Mouse (Mus musculus): ENCODE data around the gene Fam117a. TPM values are rescaled to one million over a fixed set of nuclear protein-coding genes. Genes with fewer than 3 reads are reported as not detected.

The Fam117a gene
- 5.3 and 6.1 TPM in 2 replicates for total RNA-seq (2014; rRNA removed)
- 1.1 and 1.6 TPM in 2 replicates for polyA plus RNA-seq (2015; fragmentation: Nextera tagmentation; extraction: Ambion mirVana)

DNA sequence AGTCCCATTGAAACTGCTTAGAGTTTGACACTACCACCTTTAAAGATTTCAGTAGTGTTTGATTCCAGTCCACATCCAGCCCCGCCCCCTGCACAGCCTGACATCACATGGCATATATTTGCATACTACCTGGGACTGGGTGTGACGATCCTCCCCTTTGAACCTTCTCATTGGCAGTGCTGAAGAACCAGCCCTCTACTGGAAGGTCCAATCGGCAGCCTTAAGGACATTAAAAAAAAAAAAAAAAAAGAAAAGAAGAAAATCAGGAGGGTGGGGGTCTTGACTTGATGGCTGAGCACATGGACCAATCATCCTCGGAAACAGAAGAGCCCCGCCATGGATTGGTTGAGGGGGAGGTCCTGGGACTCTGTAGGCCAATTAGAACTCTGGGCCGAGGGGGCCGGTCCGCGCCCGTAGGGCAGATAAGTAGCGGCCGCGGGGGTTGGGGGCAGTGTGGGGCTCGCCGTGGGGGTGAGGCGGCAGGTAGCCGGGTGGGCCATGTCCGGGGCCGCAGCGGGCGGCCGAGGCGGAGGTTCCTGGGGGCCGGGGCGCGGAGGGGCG is at the start of gene Fam117a:
Gene Fam117a, plus strand, starts transcription at position 451 of the 561 bp plus-strand sequence.
- H3K4me1 ChIP-seq (ENCODE audit: insufficient read depth, low read length): no peaks in the 10 kb centered on the region

GRCm38 (mm10) chr11:95291998-95292397 is 44.8 kb upstream of the Fam117a start:
- TF ChIP-seq CTCF (IDR thresholded peaks at IDR 0.05): no peak
- peaks cover 47% of the 10 kb centered on the region for H3K36me3 ChIP-seq (ENCODE audit: insufficient read depth, low read length)
- no peaks in the 10 kb centered on the region for H3K4me1 ChIP-seq (ENCODE audit: insufficient read depth, low read length)
- H3K9ac ChIP-seq (replicated peaks; ENCODE audit: low read length, poor library complexity, severe bottlenecking): no peak overlapping the region
- DNase-seq (ENCODE audit: low spot score) (no peak), ATAC-seq (ENCODE audit: low FRiP score) (no peak)
- no peak overlapping the region for H3K4me2 ChIP-seq (ENCODE audit: low read depth, low read length, poor library complexity, severe bottlenecking)
- no peak overlapping the region for H3K4me3 ChIP-seq (ENCODE audit: low read depth, low read length)
- H3K27ac ChIP-seq (ENCODE audit: low read depth, low read length): no peak overlapping the region
- no peaks in the 10 kb centered on the region for H3K27me3 ChIP-seq (ENCODE audit: insufficient read depth, low read length)
- no peaks in the 10 kb centered on the region for H3K9me3 ChIP-seq (ENCODE audit: low read length)
- 85% methylated on average over 4 of the region's 4 CpGs for WGBS

More for the DNA sequence above, at the start of gene Fam117a:
- DNase-seq (ENCODE audit: low spot score) (peak; percentile 96), ATAC-seq (ENCODE audit: low FRiP score) (peak; percentile 98)
- H3K9me3 ChIP-seq (ENCODE audit: low read length): no peaks in the 10 kb centered on the region
- peak within 1 kb of the TSS; percentile 85 for H3K4me3 ChIP-seq (ENCODE audit: low read depth, low read length)
- 0 out of 2 replicates have a peak, but pooled peaks cover 8% of the 10 kb centered on the region for H3K27me3 ChIP-seq (ENCODE audit: insufficient read depth, low read length)
- TF ChIP-seq CTCF (IDR thresholded peaks at IDR 0.05): peak; percentile 47
- peak within 1 kb of the TSS; percentile 50 for H3K9ac ChIP-seq (replicated peaks; ENCODE audit: low read length, poor library complexity, severe bottlenecking)
- no peaks in the 10 kb centered on the region for H3K36me3 ChIP-seq (ENCODE audit: insufficient read depth, low read length)
- WGBS: under 1% methylated on average over 19 of the region's 27 CpGs
- H3K27ac ChIP-seq (ENCODE audit: low read depth, low read length): no peak within 1 kb of the TSS
- peak within 1 kb of the TSS; percentile 99 for H3K4me2 ChIP-seq (ENCODE audit: low read depth, low read length, poor library complexity, severe bottlenecking)

- DNase-seq (ENCODE audit: low spot score) (no peak), ATAC-seq (ENCODE audit: low FRiP score) (no peak)
- no peak overlapping the region for H3K4me2 ChIP-seq (ENCODE audit: low read depth, low read length, poor library complexity, severe bottlenecking)
- no peaks in the 10 kb centered on the region for H3K9me3 ChIP-seq (ENCODE audit: low read length)
- no peak overlapping the region for H3K4me3 ChIP-seq (ENCODE audit: low read depth, low read length)
- no peak overlapping the region for H3K27ac ChIP-seq (ENCODE audit: low read depth, low read length)
- no peaks in the 10 kb centered on the region for H3K27me3 ChIP-seq (ENCODE audit: insufficient read depth, low read length)
- no peak for TF ChIP-seq CTCF (IDR thresholded peaks at IDR 0.05)
- H3K4me1 ChIP-seq (ENCODE audit: insufficient read depth, low read length): no peaks in the 10 kb centered on the region
- 89% methylated on average over 8 of the region's 8 CpGs for WGBS
- H3K9ac ChIP-seq (replicated peaks; ENCODE audit: low read length, poor library complexity, severe bottlenecking): no peak overlapping the region
- H3K36me3 ChIP-seq (ENCODE audit: insufficient read depth, low read length): peaks cover 42% of the 10 kb centered on the region
Observed at GRCm38 (mm10) chr11:95293017-95293624, 43.7 kb upstream of the Fam117a start.

DNA sequence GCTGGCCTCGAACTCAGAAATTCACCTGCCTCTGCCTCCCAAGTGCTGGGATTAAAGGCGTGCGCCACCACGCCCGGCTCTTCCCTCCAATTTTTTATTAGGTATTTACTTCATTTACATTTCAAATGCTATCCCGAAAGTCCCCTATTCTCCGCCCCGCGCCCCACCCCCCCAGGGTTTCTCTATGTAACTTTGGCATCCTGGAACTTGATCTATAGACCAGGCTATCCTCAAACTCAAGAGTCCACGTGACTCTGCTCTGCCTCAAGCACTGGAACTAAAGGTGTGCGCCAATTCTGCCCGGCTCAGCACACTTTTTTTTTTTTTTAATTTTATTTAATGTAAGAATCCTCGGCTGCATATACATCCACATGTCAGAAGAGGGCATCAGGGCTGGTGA is 41.1 kb upstream of the Fam117a start:
- H3K9me3 ChIP-seq (ENCODE audit: low read length): no peaks in the 10 kb centered on the region
- H3K9ac ChIP-seq (replicated peaks; ENCODE audit: low read length, poor library complexity, severe bottlenecking): no peak overlapping the region
- TF ChIP-seq CTCF (IDR thresholded peaks at IDR 0.05): no peak
- ATAC-seq (ENCODE audit: low FRiP score) (no peak), DNase-seq (ENCODE audit: low spot score) (no peak)
- no peak overlapping the region for H3K4me3 ChIP-seq (ENCODE audit: low read depth, low read length)
- peaks cover 45% of the 10 kb centered on the region for H3K36me3 ChIP-seq (ENCODE audit: insufficient read depth, low read length)
- no peak overlapping the region for H3K4me2 ChIP-seq (ENCODE audit: low read depth, low read length, poor library complexity, severe bottlenecking)
- 93% methylated on average over 13 of the region's 13 CpGs for WGBS
- H3K27me3 ChIP-seq (ENCODE audit: insufficient read depth, low read length): no peaks in the 10 kb centered on the region
- H3K4me1 ChIP-seq (ENCODE audit: insufficient read depth, low read length): no peaks in the 10 kb centered on the region
- H3K27ac ChIP-seq (ENCODE audit: low read depth, low read length): no peak overlapping the region

GRCm38 (mm10) chr11:95298146-95298545 is 38.7 kb upstream of the Fam117a start:
- peak; percentile 82 for TF ChIP-seq CTCF (IDR thresholded peaks at IDR 0.05)
- H3K9me3 ChIP-seq (ENCODE audit: low read length): no peaks in the 10 kb centered on the region
- 10% methylated on average over 2 of the region's 2 CpGs for WGBS
- no peak overlapping the region for H3K27ac ChIP-seq (ENCODE audit: low read depth, low read length)
- H3K36me3 ChIP-seq (ENCODE audit: insufficient read depth, low read length): peaks cover 45% of the 10 kb centered on the region
- H3K4me1 ChIP-seq (ENCODE audit: insufficient read depth, low read length): no peaks in the 10 kb centered on the region
- no peaks in the 10 kb centered on the region for H3K27me3 ChIP-seq (ENCODE audit: insufficient read depth, low read length)
- no peak overlapping the region for H3K9ac ChIP-seq (replicated peaks; ENCODE audit: low read length, poor library complexity, severe bottlenecking)
- ATAC-seq (ENCODE audit: low FRiP score) (no peak), DNase-seq (ENCODE audit: low spot score) (peak; percentile 19)
- H3K4me2 ChIP-seq (ENCODE audit: low read depth, low read length, poor library complexity, severe bottlenecking): no peak overlapping the region
- H3K4me3 ChIP-seq (ENCODE audit: low read depth, low read length): no peak overlapping the region

DNA sequence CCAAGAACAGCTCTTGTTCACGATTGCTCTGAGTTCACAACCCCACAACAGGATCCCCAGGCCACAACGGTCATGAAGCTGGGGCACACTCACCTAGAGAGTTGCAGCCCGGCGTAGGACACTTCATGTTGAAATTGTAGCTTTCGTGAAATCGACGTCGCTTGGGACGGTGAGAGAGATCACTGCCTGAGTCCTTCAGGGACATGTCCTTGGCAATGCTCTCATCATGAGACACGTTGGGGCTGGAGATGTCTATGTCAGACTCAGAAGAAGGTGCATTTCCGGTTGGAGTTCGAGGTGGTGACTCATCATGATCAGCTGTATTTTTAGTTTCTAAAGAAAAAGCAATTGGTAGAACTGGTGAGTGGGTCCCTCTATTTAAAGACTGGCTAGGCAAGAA is 36.9 kb upstream of the Fam117a start:
- WGBS: 94% methylated on average over 12 of the region's 12 CpGs
- no peak for TF ChIP-seq CTCF (IDR thresholded peaks at IDR 0.05)
- H3K4me1 ChIP-seq (ENCODE audit: insufficient read depth, low read length): no peaks in the 10 kb centered on the region
- H3K27me3 ChIP-seq (ENCODE audit: insufficient read depth, low read length): no peaks in the 10 kb centered on the region
- ATAC-seq (ENCODE audit: low FRiP score) (no peak), DNase-seq (ENCODE audit: low spot score) (no peak)
- no peak overlapping the region for H3K27ac ChIP-seq (ENCODE audit: low read depth, low read length)
- H3K4me3 ChIP-seq (ENCODE audit: low read depth, low read length): no peak overlapping the region
- H3K36me3 ChIP-seq (ENCODE audit: insufficient read depth, low read length): peaks cover 31% of the 10 kb centered on the region
- H3K9me3 ChIP-seq (ENCODE audit: low read length): no peaks in the 10 kb centered on the region
- H3K4me2 ChIP-seq (ENCODE audit: low read depth, low read length, poor library complexity, severe bottlenecking): no peak overlapping the region
- no peak overlapping the region for H3K9ac ChIP-seq (replicated peaks; ENCODE audit: low read length, poor library complexity, severe bottlenecking)
